Mouse (Mus musculus): Measurements from ENCODE around the gene Sart3. TPM values are rescaled to one million over a fixed set of nuclear protein-coding genes. Genes with fewer than 3 reads are reported as not detected.
"Not testable (repeated sequence)": the region's sequence is repeated elsewhere in the genome, so short reads cannot be mapped to it uniquely, and the experiment has no call there.

Gene Sart3
- total RNA-seq, 2 experiments from 2014 or later = 9.5 to 10.2 TPM

DNA sequence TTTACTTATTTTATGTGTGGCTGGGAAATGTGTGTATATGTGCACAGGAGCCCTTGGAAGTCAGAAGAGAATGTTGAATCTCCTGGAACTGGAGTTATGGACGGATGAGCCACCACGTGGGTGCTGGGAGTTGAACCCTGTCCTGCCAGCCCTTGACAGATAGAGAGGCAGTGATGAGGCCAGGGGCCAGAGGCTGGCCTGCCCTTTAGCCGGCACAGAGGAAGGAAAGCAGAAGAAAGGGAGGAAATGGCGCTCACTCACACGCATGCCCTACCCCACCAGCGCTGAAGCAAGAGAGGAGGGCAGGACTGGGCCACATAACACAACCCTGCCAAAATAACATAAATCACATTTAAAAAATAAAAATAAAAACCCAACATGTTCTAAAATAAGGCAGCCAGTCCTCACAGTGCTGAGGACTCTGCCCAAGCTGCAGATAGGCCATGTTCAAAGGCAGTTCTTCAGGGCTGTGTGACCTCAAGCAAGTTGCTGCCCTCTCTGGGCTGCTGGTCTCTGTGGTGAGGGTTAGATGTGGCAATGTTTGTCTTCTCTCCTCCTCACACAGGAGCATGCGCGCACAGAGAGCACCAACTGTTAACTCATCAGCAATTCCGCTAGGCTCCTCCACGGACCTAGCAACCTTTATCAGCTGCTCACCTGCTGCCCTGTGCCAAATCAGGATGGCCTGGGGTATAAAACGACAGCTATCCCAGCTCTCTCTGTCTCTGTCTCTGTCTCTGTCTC lies 18.3 kb upstream of the Sart3 start:
- no peak for DNase-seq

DNA sequence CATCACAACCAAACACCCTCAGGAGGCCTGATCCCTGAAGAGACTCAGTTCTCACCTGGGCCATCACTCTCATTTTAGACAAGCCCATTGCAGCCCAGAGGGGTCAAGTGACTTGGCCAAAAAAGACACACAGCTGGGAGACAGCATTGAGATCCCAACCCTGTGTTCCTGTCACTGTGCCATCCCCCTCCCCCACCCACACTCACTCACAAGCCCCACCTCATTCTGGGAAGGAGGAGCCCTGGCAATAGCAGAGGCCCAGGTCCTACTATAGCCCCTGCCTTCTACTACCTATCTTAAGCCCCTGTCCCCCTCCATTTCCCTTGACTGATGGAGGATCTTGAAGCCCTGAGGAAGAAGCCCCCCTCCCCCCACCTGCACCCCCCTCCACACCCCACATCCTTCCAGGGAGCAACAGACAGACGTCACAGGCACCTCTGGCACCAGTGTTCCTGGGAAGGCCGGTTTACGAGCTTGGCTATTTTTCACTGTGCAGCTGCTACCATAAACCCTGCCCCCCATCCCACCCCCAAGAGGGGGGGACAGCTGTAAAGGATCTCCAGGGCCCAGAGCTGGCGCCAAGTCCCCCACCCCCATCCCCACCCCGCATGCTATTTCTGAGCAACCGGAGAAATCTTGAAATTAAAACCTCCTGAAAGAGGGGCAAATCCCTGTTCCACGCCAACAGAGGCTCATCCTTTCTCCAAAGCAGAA lies 16.9 kb upstream of the Sart3 start:
- peak; percentile 44 for DNase-seq

DNA sequence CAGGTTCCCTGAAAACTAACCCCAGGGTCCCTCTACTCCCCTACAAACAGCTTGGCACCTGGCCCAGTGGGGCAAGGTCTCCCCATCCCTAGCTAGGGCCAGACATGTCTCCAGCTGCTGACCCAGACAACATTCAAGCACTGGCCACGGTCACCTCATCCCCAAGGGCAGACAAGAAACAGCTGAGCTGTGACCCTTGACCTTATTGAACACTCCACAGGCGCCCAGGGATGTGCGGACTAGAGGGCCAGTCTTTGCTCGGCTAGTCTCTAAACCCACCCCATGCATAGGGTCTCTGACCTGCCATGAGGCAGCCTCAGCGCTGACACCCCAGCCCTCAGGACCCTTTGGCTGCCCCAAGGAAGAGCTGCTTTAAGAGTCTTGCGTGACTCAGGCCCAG lies 16.3 kb upstream of the Sart3 start:
- DNase-seq = no peak

DNA sequence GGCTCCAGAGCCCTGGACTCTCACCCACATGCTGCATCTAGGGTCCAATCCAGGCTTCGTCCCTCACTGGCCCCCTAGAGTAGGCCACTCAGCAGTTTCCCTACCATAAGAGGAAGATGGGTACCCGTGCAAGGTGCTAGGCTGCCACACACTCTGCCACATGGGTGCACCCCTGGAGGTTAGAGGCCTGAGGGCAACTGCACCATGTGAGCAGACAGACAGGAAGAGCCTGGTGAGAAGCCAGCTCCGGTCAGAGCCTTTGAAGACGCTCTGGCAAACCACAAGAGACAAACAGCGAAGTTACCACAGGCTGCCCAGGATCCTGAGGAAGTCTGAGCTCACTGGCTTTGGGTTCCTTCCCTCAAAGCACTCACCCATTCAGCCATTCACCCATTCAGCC lies 14.7 kb upstream of the Sart3 start:
- DNase-seq = no peak

DNA sequence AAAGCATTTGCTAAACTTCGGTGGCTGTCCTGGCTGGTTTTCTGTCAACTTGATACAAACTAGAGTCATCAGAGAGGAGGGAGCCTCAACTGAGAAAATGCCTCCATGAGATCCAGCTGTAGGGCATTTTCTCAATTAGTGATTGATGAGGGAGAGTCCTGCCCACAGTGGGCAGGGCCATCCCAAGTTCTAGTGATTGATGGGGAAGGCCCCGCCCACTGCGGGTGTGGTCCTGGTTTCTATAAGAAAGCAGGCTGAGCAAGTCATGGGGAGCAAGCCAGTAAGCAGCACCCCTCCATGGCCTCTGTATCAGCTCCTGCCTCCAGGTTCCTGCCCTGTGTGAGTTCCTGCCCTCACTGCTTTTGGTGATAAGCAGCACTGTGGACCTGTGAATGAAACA lies 11.8 kb upstream of the Sart3 start:
- DNase-seq = not testable (repeated sequence)

DNA sequence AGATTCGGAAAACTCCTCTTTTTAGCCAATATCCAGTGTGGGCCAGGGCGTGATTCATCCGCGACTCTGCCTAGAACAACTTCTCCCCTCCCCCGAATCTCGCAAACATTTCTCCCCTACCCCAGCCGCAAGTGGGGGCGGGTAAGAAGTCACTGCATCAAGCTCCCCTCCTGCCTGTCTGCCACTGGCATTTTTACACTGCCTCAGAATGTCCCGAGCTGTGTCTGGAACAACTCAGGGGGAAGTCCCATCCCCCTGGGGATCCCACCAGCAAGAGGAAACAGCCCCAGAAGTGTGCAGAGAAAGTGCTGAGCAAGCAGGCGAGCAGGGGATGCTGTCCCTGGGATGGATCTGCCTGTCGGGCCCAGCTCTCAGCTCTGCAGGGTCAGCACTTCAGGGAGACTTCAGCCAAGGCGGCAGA lies 11.3 kb upstream of the Sart3 start:
- peak; percentile 45 for DNase-seq

DNA sequence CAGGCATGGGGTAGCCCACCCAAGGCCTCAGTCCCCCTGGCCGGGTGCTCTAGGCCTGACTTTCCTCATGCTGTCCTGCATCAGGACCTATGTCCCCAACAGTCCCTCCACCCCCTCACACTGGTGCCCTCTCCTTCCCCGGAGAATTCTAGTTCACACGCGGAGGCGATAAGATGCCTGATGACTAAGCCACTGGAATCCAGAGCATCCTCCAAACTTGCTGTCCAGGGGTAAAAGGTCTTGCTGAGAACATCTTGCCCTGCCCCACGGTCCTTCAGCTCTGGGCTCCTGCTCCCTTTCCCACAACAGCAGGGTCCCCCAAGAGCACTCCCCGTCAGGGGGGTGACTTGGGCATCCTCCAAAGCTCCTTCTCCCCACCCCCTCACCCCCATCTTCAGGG lies 10.3 kb upstream of the Sart3 start:
- DNase-seq = no peak

DNA sequence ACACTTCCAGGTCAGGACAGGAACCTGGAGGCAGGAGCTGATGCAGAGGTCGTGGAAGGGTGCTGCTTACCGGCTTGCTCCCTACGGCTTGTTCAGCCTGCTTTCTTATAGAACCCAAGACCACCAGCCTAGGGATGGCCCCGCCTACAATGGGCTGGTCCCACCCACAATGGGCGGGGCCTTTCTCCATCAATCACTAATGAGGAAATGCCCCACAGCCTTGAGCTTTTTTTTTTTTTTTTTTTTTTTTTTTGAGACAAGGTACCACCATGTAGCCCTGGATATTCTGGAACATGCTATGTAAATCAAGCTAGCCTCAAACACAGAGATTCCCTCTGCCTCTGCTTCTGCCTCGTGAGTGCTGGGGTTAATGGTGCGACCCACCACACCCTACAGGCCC lies 9.6 kb upstream of the Sart3 start:
- DNase-seq = no peak

DNA sequence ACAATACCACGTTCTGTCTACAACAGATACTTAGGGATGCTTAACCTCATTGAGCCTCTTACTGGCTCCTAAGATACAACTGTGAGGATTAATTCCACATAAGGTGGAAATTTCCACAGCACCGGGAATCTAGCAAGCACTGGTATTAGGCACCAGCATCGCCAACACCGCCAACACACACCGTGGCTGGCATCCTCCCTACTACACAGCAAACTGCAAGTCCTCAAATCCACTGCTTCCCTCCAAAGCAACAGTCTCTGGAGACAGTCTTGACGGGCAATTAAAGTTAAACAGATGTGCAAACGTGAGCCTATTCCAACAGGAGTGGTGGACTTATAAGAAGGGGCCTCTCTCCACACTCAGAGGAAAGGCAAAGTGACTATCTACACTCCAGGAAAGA lies 8.9 kb upstream of the Sart3 start:
- DNase-seq = no peak

DNA sequence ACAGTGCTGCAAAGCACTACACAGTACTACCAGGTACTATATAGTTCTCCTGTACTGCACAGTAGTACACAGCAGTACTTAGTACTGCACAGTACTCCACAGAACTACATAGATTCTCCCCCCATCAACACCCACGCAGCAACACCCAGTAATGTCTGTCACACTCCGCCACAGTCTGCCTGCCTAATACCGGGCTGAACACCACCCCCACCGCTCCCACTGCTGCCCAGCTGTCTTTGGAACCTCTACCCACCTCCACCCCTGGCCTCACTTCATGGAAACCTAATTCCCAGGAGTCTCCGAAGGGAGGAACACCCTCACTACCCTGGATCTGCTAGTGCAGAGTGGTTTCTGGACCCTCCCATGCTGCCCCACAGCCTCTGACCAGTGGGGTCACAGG lies 8.5 kb upstream of the Sart3 start:
- DNase-seq = no peak

DNA sequence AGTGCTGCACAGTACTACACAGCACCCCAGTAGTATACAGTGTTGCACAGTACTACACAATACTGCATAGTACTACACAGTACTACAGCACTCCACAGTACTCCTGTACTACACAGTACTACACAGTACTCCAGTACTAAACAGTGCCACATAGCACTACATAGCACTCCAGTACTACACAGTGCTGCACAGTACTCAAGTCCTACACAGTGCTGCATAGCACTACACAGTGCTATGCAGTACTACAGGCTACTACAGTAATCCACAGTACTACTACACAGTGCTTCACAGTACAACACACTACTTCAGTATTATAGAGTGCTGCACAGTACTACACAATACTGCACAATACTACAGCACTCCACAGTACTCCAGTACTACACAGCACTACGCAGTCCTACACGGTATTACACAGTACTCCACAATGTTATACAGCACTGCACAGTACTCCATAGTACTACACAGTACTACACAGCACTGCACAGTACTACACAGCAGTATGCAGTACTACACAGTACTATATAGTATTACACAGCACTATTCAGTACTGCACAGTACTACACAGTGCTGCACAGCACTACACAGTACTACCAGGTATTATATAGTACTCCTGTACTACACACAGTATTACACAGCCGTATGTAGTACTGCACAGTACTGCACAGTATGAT lies 7.9 kb upstream of the Sart3 start:
- DNase-seq = no peak

DNA sequence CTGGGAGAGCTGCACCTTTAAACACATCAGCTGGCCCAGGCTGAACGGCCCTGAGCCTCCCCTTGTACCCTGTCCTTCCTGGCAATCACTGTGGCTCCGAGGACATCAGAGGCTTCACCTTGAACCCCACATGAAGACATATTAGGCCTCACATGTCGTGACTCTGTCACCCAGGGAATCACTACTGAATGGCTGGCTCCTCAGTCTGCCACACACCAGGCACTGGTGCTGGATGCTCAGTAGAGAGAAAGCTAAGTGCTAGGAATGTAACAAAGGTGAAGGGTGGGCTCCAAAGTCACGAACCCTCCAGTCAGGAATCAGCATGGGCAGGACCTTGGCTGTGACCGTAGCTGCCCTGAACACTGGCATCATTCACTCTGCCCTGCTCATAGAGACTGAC lies 7.3 kb upstream of the Sart3 start:
- DNase-seq = no peak

DNA sequence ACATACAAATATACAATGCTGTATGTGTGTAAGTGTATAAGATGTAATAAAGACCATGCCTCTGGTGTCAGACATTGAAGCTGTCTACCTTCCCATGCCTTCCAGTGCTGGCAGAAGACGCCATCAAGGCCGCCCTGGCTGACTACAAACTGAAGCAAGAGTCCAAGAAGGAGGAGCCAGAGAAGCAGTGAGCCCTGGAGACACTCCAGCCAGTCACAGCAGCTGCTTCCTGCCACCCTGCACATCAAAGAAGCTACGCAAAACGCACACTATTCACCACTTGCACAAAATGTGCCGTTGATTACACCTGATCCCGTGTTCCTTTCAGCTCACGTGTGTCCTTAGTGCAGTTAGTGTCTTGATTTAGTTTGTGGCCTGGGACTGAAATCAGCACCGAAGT lies 5.4 kb upstream of the Sart3 start:
- not testable (repeated sequence) for DNase-seq

DNA sequence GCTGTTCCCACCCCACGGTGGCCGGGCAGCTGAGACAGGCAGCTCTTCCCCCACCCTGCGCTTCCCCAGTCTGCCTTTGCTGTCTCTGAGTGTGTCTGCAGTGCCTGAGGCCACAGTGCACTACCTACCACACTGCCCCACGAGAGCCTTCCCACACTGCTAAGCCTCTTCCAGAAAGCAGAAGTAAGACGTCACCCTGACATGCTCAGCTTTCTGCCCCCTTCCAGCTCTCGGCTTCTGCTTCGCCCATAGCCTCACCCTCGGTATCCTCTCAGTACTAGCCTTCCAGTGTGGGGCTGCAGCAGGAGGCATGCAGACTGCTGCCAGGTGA lies 4.6 kb upstream of the Sart3 start:
- DNase-seq = no peak

DNA sequence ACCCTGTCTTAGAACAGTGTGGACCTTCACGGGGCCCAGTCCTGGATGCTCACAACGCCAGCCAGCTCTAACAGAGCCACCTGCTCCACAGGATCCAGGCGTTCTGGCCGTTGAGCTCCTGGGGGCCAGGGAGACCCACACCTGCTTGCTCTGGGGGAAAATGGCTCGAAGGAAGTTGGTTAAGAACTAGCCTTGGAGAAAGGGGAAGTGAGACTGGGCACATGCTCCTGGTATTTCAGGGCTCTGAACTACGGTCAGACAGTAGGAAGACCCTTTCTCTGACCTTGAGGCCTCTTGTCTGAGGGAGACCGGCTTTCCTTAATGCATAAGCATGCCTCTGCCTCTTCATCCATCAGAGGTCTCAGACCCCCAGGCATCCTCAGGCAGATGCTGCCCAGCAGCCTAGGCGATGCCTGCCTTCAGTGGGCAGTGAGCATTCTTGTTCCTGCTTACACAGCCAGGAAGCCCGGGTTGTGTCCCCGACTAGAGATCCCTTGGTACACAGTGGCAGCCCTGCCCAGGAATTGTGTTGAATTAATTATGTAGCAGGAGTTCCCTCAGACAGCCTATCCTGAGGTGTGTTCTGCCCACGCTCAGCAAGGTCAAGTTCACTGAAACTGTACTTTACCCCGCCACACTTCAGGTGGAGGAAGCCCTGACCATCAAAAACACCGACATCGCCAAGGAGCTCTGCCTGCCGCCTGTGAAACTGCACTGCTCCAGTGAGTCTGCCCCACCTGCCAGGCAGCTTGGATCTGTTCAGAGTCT lies 4.0 kb upstream of the Sart3 start:
- no peak for DNase-seq

DNA sequence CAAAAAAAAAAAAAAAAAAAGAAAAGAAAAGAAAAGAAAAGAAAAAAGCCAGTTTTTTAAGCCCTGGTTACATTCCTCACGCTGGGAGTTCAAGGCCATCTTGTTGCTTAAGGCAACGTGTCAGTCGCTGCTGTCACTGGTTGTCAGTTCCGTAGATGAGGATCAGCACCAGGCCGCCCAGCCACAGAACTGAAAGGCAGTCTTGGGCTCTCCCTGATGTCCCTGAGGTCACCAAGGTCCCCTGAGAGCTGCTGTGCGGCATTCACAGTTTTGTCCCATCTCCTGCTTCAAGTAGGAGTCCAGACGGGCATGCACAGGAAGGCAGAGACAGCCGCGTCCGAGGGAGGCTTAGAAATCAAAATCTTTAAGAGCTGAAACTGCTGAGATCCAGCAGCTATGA lies 3.3 kb upstream of the Sart3 start:
- no peak for DNase-seq

DNA sequence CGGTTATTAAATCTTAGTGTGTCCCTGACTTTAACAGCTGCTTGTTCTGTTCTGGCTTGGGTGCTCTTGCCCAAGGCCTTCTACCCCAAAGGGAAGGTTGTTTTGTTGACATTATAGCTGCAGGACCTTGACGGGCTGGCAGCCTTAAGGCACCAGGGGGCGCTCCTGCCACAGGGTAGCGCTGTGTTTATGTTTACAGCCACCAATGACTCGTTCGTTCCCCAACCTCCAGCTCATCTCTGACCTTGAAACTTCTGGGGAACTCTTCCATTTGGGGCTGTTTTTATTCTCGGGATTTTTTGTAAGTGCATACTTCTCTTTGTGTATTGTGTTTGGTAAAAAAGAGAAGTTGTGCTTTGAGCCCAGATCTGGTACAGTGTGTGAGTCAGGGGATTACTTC lies 1.4 kb upstream of the Sart3 start:
- DNase-seq = peak; percentile 94

DNA sequence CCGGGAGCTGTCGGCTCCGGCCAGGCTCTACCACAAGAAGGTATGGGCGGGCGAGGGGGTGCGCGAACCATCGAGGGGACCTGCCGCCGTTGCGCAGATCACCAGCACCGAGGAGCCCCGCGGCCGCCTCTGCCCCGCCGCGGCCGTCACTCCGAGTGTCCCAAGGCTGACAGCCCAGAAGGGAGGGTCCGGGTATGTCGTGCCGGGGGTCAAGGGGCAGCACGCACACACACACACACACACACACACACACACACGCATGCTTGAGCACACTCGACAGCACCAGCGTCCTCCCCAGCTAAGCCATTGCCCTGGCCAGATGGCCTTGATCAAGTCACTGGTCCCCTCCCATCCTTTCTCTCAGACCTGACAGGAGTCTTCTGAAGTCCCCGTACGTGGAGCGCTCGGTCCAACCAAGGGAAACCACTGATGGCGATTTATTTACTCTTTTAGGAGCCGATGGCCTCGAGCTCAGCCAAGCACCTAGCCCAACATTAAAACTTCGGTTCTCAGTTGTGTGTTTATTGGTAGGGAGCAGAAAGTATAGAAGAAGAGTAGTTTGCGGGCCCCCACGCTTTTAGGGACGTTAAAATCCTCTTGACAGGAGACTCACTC lies 702 bp upstream of the Sart3 start:
- no peak for DNase-seq

DNA sequence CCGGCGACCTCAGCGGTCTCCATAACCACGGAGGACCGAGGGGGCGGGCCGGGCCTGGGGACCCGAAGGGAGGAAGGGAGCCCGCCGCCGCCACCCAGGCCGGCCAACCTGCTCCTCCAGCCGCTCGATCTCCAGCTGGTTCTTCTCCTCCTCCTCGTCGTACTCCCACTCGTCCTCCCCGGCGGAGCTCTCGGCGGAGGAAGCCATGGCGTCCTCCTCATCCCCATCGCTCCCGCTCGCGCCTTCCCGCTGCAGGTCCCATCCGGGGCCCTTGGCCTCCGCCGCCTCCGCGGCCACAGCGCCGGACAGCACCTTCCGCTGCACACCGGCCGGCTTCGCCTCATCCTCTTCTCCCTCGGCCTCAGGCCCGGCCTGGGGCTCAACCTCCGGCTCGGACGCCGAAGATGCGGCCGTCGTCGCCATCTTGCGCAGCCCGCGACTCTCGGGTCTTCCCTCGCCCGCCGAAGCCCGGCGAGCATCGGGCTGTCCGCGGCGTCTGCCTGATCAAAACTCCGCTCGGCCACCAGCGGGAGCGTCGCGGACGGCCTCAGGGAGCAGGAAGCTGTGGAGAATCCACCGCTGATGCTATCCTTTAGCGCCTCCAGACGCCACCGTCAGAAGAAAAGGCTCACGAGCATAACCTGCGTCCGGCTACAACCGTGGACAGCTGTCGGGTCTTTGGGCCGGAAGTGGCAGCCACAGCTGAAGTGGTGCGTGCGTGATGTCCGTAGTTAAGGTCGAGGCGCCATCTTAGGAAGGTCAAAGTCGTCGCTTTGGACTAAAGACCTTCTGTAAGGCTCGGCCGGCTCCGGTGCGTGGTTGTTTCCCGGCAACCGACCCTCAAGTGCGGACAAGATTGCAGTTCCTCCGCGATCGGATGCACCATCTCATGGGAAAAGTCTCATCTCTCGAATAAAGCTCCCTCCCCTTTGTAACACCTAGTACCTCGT lies 822 bp downstream of the Sart3 start:
- DNase-seq = peak; percentile 79

DNA sequence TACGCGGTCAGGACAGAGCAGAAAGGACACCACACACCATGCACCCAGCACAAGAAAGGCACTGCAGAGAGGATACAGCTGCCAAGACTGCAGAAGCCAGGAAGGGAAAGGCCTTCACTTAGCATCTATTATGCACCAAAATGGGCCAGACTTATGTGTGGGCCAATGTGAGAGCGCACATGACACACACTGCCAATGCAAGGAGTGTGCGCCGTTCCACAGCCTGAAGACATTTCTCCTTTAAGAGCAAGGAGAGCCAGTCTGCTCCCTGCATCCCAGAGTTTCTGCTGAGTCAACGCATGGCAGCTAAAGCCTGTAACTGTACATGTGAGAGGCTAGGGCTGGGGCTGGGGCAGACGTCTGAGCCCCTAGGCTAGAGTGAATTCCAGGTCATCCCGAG lies 3.5 kb downstream of the Sart3 start:
- no peak for DNase-seq
